Mouse (Mus musculus): ENCODE results near the gene Ccdc9. TPM values are rescaled to one million over a fixed set of nuclear protein-coding genes. Genes with fewer than 3 reads are reported as not detected.
"Not testable (repeated sequence)": the region's sequence is repeated elsewhere in the genome, so short reads cannot be mapped to it uniquely, and the experiment has no call there.

Ccdc9 gene
- polyA plus RNA-seq, 1 experiment from 2014 or later: 16.5 TPM

DNA sequence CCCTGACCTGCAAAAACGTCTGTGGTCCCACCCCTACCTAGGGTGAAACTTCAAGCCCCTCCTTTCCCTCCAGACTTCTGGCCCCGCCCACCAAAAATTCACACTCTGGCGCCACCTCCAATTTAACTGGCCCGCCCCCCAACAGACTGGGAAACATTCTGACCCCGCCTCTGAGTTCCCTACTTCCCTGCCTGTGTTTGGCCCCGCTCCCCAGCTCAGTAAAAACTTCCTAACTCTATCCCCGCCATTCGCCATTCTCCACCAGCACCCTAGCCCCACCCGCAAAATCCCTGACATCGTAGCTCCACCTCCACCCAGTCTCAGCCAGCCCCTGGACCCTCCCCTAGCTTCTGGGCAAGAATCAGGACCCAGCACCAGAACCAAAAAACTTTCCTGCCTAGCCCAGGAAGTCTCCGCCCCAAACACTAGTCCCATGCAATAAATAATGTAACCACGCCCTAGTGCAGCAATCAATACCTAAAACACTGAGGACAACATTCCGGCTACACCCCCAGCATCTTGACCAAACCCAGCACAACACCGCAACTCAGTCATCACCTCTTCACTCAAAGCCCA, 1.1 kb downstream of the Ccdc9 start:
- Histone ChIP-seq H3K36me3 (peaks cover 37% of the 10 kb centered on the region), H3K4me1 (peaks cover 11% of the 10 kb centered on the region), H3K27me3 (replicated peaks) (no peaks in the 10 kb centered on the region), H3K9me3 (no peaks in the 10 kb centered on the region), H3K27ac (replicated peaks) (peak overlapping the region; percentile 97), H3K9ac (peak overlapping the region; percentile 73), H3K4me2 (peak overlapping the region; percentile 80), H3K4me3 (peak overlapping the region; percentile 77)
- ATAC-seq (ENCODE audit: extremely low read depth, insufficient number of reproducible peaks, low FRiP score, low TSS enrichment): peak; percentile 17; the same call in 1 of the 2 replicates
- 3% methylated on average over 14 of the region's 14 CpGs for WGBS

DNA sequence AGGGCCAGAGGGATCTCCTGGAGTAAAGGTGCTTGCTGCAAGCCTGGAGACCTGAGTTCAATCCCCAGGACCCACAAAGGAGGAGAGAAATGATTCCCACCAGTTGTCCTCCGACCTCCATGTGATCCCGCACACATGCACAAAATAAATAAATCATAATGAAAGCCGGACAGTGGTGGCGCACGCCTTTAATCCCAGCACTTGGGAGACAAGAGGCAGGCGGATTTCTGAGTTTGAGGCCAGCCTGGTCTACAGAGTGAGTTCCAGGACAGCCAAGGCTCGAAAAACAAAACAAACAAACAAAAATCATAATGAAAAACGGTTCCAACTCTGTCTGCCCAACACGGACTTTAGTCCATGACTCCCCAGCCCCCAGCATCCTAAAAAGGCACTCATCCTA, 1.7 kb downstream of the Ccdc9 start:
- no peak for ATAC-seq (ENCODE audit: extremely low read depth, insufficient number of reproducible peaks, low FRiP score, low TSS enrichment)
- peak overlapping the region; percentile 73 for H3K9ac ChIP-seq
- peaks cover 11% of the 10 kb centered on the region for H3K4me1 ChIP-seq
- H3K27me3 ChIP-seq (replicated peaks): no peaks in the 10 kb centered on the region
- peaks cover 43% of the 10 kb centered on the region for H3K36me3 ChIP-seq
- H3K4me3 ChIP-seq: peak overlapping the region; percentile 77
- peak overlapping the region; percentile 80 for H3K4me2 ChIP-seq
- H3K27ac ChIP-seq (replicated peaks): peak overlapping the region; percentile 97
- WGBS: 71% methylated on average over 9 of the region's 9 CpGs
- H3K9me3 ChIP-seq: no peaks in the 10 kb centered on the region

DNA sequence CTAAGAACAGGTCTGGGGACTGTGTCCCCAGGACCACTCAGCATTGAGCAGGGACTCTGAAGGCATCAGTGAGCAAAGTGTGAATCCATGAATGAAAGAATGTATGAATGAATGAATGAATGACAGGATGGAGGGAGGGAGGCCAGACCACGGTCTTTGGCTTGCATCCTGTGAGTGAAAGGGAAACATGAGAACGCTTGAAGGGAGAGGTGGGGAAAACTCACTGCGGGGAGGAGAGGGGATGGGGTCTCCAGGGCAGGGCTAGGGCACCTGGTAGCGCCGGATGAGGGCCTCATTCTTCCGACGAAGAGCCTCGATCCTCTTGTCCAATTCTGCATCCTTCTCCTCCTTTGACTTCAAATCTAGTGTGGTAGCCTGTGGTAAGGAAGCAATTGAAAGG, 2.6 kb downstream of the Ccdc9 start:
- Histone ChIP-seq H3K9me3 (no peaks in the 10 kb centered on the region), H3K27ac (replicated peaks) (no peak overlapping the region), H3K36me3 (peaks cover 51% of the 10 kb centered on the region), H3K9ac (no peak overlapping the region), H3K27me3 (replicated peaks) (no peaks in the 10 kb centered on the region), H3K4me2 (no peak overlapping the region), H3K4me1 (peaks cover 11% of the 10 kb centered on the region), H3K4me3 (no peak overlapping the region)
- 90% methylated on average over 8 of the region's 8 CpGs for WGBS
- ATAC-seq (ENCODE audit: extremely low read depth, insufficient number of reproducible peaks, low FRiP score, low TSS enrichment): no peak

DNA sequence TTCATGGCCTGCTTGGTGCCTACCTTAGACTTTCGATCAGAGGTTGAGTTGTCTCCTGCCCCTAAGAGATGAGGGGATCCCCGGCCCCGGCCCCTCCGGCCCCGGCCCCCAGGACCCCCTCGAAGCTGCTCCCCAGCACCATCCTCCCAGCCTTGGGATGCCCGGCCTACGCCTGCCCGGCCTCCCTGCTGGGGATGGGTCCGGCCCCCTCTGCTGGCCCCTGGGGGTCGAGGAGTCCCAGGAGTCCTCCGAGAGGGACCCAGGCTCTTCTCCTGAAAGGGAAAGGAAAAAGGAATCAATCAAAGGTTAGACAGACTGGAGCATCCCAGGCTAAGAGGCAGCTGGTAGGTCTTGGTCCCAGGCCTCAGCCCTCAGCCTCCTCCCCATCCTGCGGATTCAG, 4.3 kb downstream of the Ccdc9 start:
- Histone ChIP-seq H3K4me1 (peaks cover 11% of the 10 kb centered on the region), H3K4me3 (no peak overlapping the region), H3K4me2 (no peak overlapping the region), H3K9me3 (no peaks in the 10 kb centered on the region), H3K27me3 (replicated peaks) (no peaks in the 10 kb centered on the region), H3K36me3 (peaks cover 67% of the 10 kb centered on the region), H3K27ac (replicated peaks) (no peak overlapping the region), H3K9ac (no peak overlapping the region)
- no peak for ATAC-seq (ENCODE audit: extremely low read depth, insufficient number of reproducible peaks, low FRiP score, low TSS enrichment)
- 89% methylated on average over 13 of the region's 13 CpGs for WGBS

DNA sequence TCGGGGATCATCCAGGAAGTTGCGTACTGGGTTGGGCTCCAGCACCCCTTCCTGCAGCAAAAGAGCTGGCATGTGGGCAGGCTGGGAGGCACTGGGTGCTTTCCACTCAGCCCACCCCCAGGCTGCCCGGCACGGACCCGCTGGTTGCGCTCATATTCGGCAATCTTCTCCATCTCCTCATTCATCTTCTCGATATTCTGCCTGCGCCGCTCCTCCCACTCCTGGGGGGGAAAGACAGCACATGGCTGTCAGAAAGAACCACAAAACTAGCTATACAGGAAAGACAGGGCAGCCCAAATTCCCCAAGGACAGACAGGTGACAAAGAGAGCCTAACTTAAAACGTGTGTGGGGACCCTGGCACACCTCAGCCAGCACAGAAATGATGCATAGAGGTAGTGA, 5.9 kb downstream of the Ccdc9 start:
- no peaks in the 10 kb centered on the region for H3K9me3 ChIP-seq
- no peak overlapping the region for H3K4me2 ChIP-seq
- no peak overlapping the region for H3K4me3 ChIP-seq
- H3K27ac ChIP-seq (replicated peaks): no peak overlapping the region
- no peaks in the 10 kb centered on the region for H3K27me3 ChIP-seq (replicated peaks)
- H3K36me3 ChIP-seq: peaks cover 83% of the 10 kb centered on the region
- WGBS: 86% methylated on average over 11 of the region's 11 CpGs
- H3K4me1 ChIP-seq: peaks cover 11% of the 10 kb centered on the region
- ATAC-seq (ENCODE audit: extremely low read depth, insufficient number of reproducible peaks, low FRiP score, low TSS enrichment): no peak
- no peak overlapping the region for H3K9ac ChIP-seq

DNA sequence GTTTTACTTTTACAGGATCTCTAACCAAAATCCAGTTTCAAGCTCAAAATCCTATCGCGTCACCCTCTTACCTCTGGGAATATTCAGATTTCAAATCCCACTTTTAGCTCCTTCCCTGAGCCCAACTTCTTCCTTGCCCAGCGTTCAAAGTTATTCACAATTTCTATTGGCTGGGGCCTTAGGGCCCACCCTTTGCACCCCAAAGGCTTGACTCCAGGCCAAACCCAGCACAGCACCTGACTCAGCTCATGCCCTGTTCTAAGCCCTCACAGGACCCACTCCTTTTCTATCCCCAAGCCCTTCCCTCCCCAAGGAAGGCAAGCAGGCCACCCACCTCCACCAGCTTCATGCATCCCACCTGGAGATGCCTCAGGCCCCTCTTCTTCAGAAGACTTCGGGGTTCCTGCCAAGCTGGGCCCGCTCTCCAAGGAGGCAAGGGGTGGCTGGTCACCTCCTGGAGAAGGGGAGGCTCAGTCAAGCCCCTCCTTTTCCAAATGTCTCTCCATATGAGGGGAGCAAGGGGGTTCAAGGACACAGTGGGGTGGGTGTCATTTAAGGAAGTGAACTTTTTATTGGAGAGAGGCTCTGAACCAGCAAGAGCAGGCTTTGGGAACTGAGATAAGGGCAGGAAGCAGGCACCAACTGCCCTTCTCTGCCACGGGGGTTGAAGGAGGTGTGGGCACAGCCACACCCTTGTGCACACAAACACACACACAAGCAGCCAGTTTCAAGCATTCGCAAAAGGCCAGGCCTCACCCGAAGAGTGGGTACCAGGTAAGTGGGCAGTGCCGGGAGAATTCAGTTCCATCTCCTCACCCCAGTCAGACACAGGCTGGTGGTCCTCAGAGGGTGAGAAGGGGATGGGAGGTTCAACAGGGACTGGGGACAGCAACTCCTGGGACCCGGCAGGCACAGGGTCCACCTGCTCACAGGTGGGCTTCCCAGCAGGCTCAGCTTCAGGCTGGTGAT, 11.4 kb downstream of the Ccdc9 start:
- WGBS: 84% methylated on average over 10 of the region's 10 CpGs
- peaks cover 31% of the 10 kb centered on the region for H3K4me1 ChIP-seq
- no peak overlapping the region for H3K4me3 ChIP-seq
- H3K27me3 ChIP-seq (replicated peaks): no peaks in the 10 kb centered on the region
- H3K9ac ChIP-seq: peak overlapping the region; percentile 88
- no peaks in the 10 kb centered on the region for H3K9me3 ChIP-seq
- H3K4me2 ChIP-seq: no peak overlapping the region; the same call in 1 of the 2 replicates
- ATAC-seq (ENCODE audit: extremely low read depth, insufficient number of reproducible peaks, low FRiP score, low TSS enrichment): no peak
- H3K27ac ChIP-seq (replicated peaks): no peak overlapping the region
- H3K36me3 ChIP-seq: peaks cover 52% of the 10 kb centered on the region

DNA sequence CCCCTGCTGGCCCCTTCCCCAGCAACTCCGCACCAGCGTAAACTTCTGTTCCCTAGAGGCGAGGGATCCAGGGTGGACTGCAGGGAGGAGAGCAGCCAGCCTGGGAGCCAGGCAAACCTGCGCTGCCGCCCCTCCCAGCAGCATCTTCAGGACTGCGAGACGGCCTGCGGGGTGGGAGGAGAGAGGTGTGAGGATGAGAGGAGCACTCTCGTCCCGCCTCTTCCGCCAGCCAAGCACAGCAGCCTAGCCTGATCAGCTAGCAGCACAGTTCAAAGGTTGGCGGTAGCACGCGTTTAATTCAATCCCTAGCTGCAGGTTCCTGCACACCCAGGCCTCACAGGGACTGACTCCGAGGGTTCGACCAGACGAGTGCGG, 12.8 kb downstream of the Ccdc9 start:
- H3K9ac ChIP-seq: peak overlapping the region; percentile 88
- peak overlapping the region; percentile 93 for H3K4me2 ChIP-seq
- under 1% methylated on average over 18 of the region's 18 CpGs for WGBS
- peak overlapping the region; percentile 79 for H3K4me3 ChIP-seq
- ATAC-seq (ENCODE audit: extremely low read depth, insufficient number of reproducible peaks, low FRiP score, low TSS enrichment): peak; percentile 53; the same call in 1 of the 2 replicates
- no peaks in the 10 kb centered on the region for H3K27me3 ChIP-seq (replicated peaks)
- H3K27ac ChIP-seq (replicated peaks): peak overlapping the region; percentile 92
- peaks cover 31% of the 10 kb centered on the region for H3K4me1 ChIP-seq
- peaks cover 39% of the 10 kb centered on the region for H3K36me3 ChIP-seq
- H3K9me3 ChIP-seq: no peaks in the 10 kb centered on the region

DNA sequence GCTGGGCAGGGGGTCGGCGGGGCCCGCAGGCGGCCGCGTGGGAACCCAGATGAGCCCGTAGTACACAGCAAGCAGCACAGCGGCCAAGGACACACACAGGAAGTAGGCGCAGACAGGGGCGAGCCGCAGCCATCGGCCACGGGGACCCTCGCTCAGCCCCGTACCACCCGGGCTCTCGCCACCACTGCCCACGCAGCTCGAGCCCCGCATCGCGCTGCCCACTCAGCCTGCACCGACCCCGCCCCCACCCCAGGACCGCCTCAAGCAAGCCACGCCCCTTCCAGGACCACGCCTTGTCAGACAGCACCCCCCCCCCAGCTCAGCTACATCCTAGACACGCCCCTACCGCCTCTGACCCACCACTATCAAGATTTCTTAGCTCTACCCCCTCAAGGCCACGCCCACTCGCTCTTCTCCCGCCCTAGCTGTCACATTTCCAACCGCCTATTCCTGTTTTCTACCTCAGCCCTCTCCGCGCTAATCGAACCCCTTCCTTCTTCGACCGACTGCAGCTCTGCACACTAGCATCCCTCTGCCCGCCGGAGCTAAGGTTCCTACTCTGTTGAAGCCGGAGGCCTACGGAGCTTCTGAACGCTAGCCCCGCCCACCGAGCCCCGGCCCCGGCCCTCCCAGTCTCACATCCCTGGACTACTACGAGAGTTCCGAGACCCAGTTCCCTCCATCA, 13.4 kb downstream of the Ccdc9 start, which contains the start of gene Inafm1:
Gene Inafm1 (minus strand): TSS at position 537 of the 685 bp plus-strand sequence.
- H3K4me1 ChIP-seq: peaks cover 31% of the 10 kb centered on the region
- H3K4me2 ChIP-seq: peak within 1 kb of the TSS; percentile 93
- peak within 1 kb of the TSS; percentile 88 for H3K9ac ChIP-seq
- no peaks in the 10 kb centered on the region for H3K27me3 ChIP-seq (replicated peaks)
- H3K36me3 ChIP-seq: peaks cover 34% of the 10 kb centered on the region
- WGBS: 1% methylated on average over 41 of the region's 49 CpGs
- no peaks in the 10 kb centered on the region for H3K9me3 ChIP-seq
- peak within 1 kb of the TSS; percentile 92 for H3K27ac ChIP-seq (replicated peaks)
- peak; percentile 86 for ATAC-seq (ENCODE audit: extremely low read depth, insufficient number of reproducible peaks, low FRiP score, low TSS enrichment)
- H3K4me3 ChIP-seq: peak within 1 kb of the TSS; percentile 79

DNA sequence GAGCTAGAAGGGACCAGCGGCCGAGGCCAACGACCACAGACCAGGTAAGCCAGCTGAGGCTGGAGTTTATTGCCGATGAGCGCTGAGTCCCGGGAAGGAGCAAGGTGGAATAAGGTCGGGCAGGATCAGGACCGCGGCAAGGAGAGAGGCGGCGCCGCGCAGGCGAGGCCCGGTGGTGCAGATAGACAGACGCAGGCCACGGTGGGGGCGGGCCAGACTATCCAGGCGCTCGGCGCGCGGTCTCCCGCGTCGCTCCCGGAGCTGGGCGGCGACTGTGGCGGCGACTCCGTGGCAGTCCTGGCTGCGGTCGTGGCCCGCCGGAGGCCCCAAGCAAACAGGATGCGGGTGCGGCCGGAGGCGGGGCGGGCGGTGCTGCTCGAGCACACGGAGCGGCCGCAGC, 13.9 kb downstream of the Ccdc9 start:
- H3K9ac ChIP-seq: peak overlapping the region; percentile 88
- peak overlapping the region; percentile 79 for H3K4me3 ChIP-seq
- ATAC-seq (ENCODE audit: extremely low read depth, insufficient number of reproducible peaks, low FRiP score, low TSS enrichment): peak; percentile 71
- WGBS: 1% methylated on average over 39 of the region's 46 CpGs
- peaks cover 28% of the 10 kb centered on the region for H3K36me3 ChIP-seq
- peaks cover 31% of the 10 kb centered on the region for H3K4me1 ChIP-seq
- H3K27ac ChIP-seq (replicated peaks): peak overlapping the region; percentile 92
- H3K9me3 ChIP-seq: no peaks in the 10 kb centered on the region
- peak overlapping the region; percentile 93 for H3K4me2 ChIP-seq
- H3K27me3 ChIP-seq (replicated peaks): no peaks in the 10 kb centered on the region

DNA sequence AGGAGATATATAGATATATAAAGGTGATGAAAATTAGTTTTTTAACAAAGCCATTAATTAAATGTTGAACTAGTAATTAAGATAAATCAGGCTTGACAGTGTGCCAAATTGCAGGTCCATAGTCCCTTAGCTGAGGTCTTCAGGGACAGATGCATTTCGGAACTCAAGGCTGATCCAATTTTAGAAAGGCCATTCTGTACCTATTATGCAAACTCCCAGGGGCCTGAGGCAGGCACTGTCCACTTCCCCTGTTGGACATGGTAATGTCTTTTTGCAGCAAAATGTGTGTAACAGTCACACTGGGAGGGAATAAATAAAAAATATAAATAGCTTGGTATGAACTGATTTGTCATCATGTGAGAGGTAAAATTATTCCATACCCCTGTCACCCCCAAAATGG, 15.5 kb downstream of the Ccdc9 start:
- Histone ChIP-seq H3K4me2 (no peak overlapping the region), H3K27me3 (replicated peaks) (no peaks in the 10 kb centered on the region), H3K9me3 (no peaks in the 10 kb centered on the region), H3K36me3 (peaks cover 13% of the 10 kb centered on the region), H3K4me1 (peaks cover 31% of the 10 kb centered on the region), H3K4me3 (no peak overlapping the region), H3K27ac (replicated peaks) (no peak overlapping the region), H3K9ac (0 out of 2 replicates have a peak overlapping the region, but pooled peaks have one; percentile 88)
- ATAC-seq (ENCODE audit: extremely low read depth, insufficient number of reproducible peaks, low FRiP score, low TSS enrichment): no peak
- 81% methylated on average over 1 of the region's 1 CpGs for WGBS

DNA sequence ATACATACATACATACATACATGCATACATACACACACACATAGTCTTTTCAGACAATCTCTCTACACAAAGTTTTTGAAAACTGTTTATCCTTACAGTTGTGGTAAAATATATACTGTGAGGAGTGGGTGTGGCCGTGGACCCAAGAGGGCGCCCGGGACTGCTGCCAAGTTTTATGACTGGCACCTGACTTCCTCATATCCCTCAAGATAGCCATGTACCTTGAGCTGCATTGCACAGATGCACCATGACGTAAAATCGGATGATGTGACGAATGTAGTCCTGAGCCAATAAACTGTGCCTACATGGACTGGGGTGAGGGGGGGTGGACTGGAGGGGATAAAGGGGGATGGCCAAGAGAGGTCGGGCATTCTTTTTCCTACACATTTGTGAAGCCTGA, 20.0 kb downstream of the Ccdc9 start:
- not testable (repeated sequence) for H3K4me1 ChIP-seq; H3K27me3 ChIP-seq (replicated peaks); ATAC-seq (ENCODE audit: extremely low read depth, insufficient number of reproducible peaks, low FRiP score, low TSS enrichment); H3K9me3 ChIP-seq; H3K9ac ChIP-seq; H3K36me3 ChIP-seq; H3K4me3 ChIP-seq; H3K27ac ChIP-seq (replicated peaks); H3K4me2 ChIP-seq
- WGBS: 81% methylated on average over 7 of the region's 7 CpGs

All from heart, embryonic 13.5 days (tissue).